Mouse (Mus musculus): ENCODE measurements at regions not wholly inside any gene's neighbourhood (a gene's known extent, or its start where the extent isn't known, plus 50 kb on each side); places are given as distances from the start of the nearest gene placed in this dataset.

- no peak for TF ChIP-seq GATA4 (IDR thresholded peaks at IDR 0.05; ENCODE audit: insufficient replicate concordance, low read length)
Measured at GRCm38 (mm10) chr9:113601451-113601850, 106.6 kb downstream of the Pdcd6ip start.

- no peak for TF ChIP-seq GATA4 (IDR thresholded peaks at IDR 0.05; ENCODE audit: insufficient replicate concordance, low read length)
Measured at GRCm38 (mm10) chr9:113587260-113587659, 120.8 kb downstream of the Pdcd6ip start.

GRCm38 (mm10) chr9:113586477-113586876, 121.6 kb downstream of the Pdcd6ip start:
- no peak for TF ChIP-seq GATA4 (IDR thresholded peaks at IDR 0.05; ENCODE audit: insufficient replicate concordance, low read length)

- no peak for TF ChIP-seq GATA4 (IDR thresholded peaks at IDR 0.05; ENCODE audit: insufficient replicate concordance, low read length)
Measured at GRCm38 (mm10) chr9:113578221-113578620, 129.8 kb downstream of the Pdcd6ip start.

- no peak for TF ChIP-seq GATA4 (IDR thresholded peaks at IDR 0.05; ENCODE audit: insufficient replicate concordance, low read length)
Measured at GRCm38 (mm10) chr9:113568849-113569248, 139.2 kb downstream of the Pdcd6ip start.

- no peak for TF ChIP-seq GATA4 (IDR thresholded peaks at IDR 0.05; ENCODE audit: insufficient replicate concordance, low read length)
Measured at GRCm38 (mm10) chr9:113567705-113568104, 140.4 kb downstream of the Pdcd6ip start.

GRCm38 (mm10) chr9:113566620-113567019, 141.4 kb downstream of the Pdcd6ip start:
- no peak for TF ChIP-seq GATA4 (IDR thresholded peaks at IDR 0.05; ENCODE audit: insufficient replicate concordance, low read length)

- TF ChIP-seq GATA4 (IDR thresholded peaks at IDR 0.05; ENCODE audit: insufficient replicate concordance, low read length), result no peak
Measured at GRCm38 (mm10) chr9:113553911-113554310, 154.1 kb downstream of the Pdcd6ip start.

- TF ChIP-seq GATA4 (IDR thresholded peaks at IDR 0.05; ENCODE audit: insufficient replicate concordance, low read length), result no peak
Measured at GRCm38 (mm10) chr9:113547458-113547857, 160.6 kb downstream of the Pdcd6ip start.

GRCm38 (mm10) chr9:113528586-113528985, 179.5 kb downstream of the Pdcd6ip start:
- no peak for TF ChIP-seq GATA4 (IDR thresholded peaks at IDR 0.05; ENCODE audit: insufficient replicate concordance, low read length)

GRCm38 (mm10) chr9:113524307-113524706, 183.8 kb downstream of the Pdcd6ip start:
- no peak for TF ChIP-seq GATA4 (IDR thresholded peaks at IDR 0.05; ENCODE audit: insufficient replicate concordance, low read length)

GRCm38 (mm10) chr9:113523173-113523572, 184.9 kb downstream of the Pdcd6ip start:
- no peak for TF ChIP-seq GATA4 (IDR thresholded peaks at IDR 0.05; ENCODE audit: insufficient replicate concordance, low read length)

- no peak for TF ChIP-seq GATA4 (IDR thresholded peaks at IDR 0.05; ENCODE audit: insufficient replicate concordance, low read length)
Measured at GRCm38 (mm10) chr9:113519727-113520126, 188.3 kb downstream of the Pdcd6ip start.

- TF ChIP-seq GATA4 (IDR thresholded peaks at IDR 0.05; ENCODE audit: insufficient replicate concordance, low read length), result no peak
Measured at GRCm38 (mm10) chr9:113518482-113518881, 189.6 kb downstream of the Pdcd6ip start.

GRCm38 (mm10) chr9:113517756-113518155, 190.3 kb downstream of the Pdcd6ip start:
- no peak for TF ChIP-seq GATA4 (IDR thresholded peaks at IDR 0.05; ENCODE audit: insufficient replicate concordance, low read length)

- TF ChIP-seq GATA4 (IDR thresholded peaks at IDR 0.05; ENCODE audit: insufficient replicate concordance, low read length), result no peak
Measured at GRCm38 (mm10) chr9:113515703-113516020, 192.4 kb downstream of the Pdcd6ip start.

GRCm38 (mm10) chr9:113514846-113515702, 193.0 kb downstream of the Pdcd6ip start:
- TF ChIP-seq GATA4 (IDR thresholded peaks at IDR 0.05; ENCODE audit: insufficient replicate concordance, low read length), result no peak

All from liver, adult (tissue).